In genomic region chr5:73004046-73004445, GRCm38 (mm10) we compare ENCODE assay signal across 25 mouse cellular contexts. TPM values are rescaled to one million over a fixed set of nuclear protein-coding genes. Genes with fewer than 3 reads are reported as not detected.
"Had no signal": no experiment of that assay in that cellular context is flagged by ENCODE, and none has a peak within 500 bp of the region (broad histone marks: within the 10 kb centered on the region; RNA-seq: fewer than 3 reads in every experiment).

No protein-coding gene starts in this region.

- H3K36me3 ChIP-seq: neural tube, embryonic 13.5 days; neural tube, embryonic 15.5 days; stomach, embryonic 15.5 days had no signal

- H3K9me3 ChIP-seq: neural tube, embryonic 13.5 days; neural tube, embryonic 15.5 days; stomach, embryonic 15.5 days had no signal

- H3K27ac ChIP-seq: neural tube, embryonic 13.5 days; neural tube, embryonic 15.5 days; stomach, embryonic 15.5 days; stomach, postnatal 0 days had no signal

- H3K4me3 ChIP-seq: neural tube, embryonic 13.5 days; neural tube, embryonic 15.5 days; stomach, embryonic 15.5 days had no signal

- DNase-seq: retina, postnatal 1 day; right cerebral cortex, adult 18-20 months; right cerebral cortex, postnatal 14 days; right cerebral cortex, postnatal 25 days; right cerebral cortex, postnatal 4 days; spleen, adult 18-20 months; thymus, adult 18-20 months; thymus, adult 2 months; thymus, postnatal 14 days; thymus, postnatal 25 days; thymus, postnatal 36 days; thymus, postnatal 4 days had no signal

- H3K4me2 ChIP-seq: neural tube, embryonic 13.5 days; neural tube, embryonic 15.5 days; stomach, embryonic 15.5 days had no signal

- H3K9ac ChIP-seq: neural tube, embryonic 13.5 days; neural tube, embryonic 15.5 days; stomach, embryonic 15.5 days had no signal

RNA-seq across cellular contexts. Expression of gene Slc10a4, which starts 2.6 kb away (rescaled TPM):
- total RNA-seq: neutrophil, adult 5-6 weeks had no signal
- polyA plus RNA-seq: spleen, adult 2 months had no signal

RNA-seq across cellular contexts. Expression of gene Gm10135, which starts 29.5 kb away (rescaled TPM):
- polyA plus RNA-seq: neural tube, embryonic 13.5 days; neural tube, embryonic 14.5 days; neural tube, embryonic 15.5 days; small intestine, adult 2 months; spleen, adult 2 months; stomach, embryonic 14.5 days; stomach, embryonic 15.5 days; stomach, embryonic 16.5 days; stomach, postnatal 0 days; testis, adult 2 months; thymus, adult 2 months; thymus, postnatal 0 days; urinary bladder, adult 2 months had no signal
